Mouse (Mus musculus) olfactory bulb, adult 2 months (tissue): ENCODE measurements around the gene Zfp101. TPM values are rescaled to one million over a fixed set of nuclear protein-coding genes. Genes with fewer than 3 reads are reported as not detected.
A peak's percentile ranks its signal among the peaks of the same experiment; 100 is the strongest.

Experiments used
- H3K27ac ChIP-seq: fragments of 200-500 bp; 2 replicates; pipeline ENCODE4 v1.5.1; 2012; ENCODE audit warnings: low read depth, low read length; ENCODE audit not compliant: insufficient read depth
- H3K4me1 ChIP-seq: fragments of 200-500 bp; 2 replicates; pipeline ENCODE4 v1.6.1; 2012; ENCODE audit warnings: low read length; ENCODE audit not compliant: control insufficient read depth, insufficient read depth
- H3K4me3 ChIP-seq: fragments of 200-500 bp; 2 replicates; pipeline ENCODE4 v1.5.1; 2012; ENCODE audit warnings: mild to moderate bottlenecking, low read depth, low read length, moderate library complexity; ENCODE audit not compliant: insufficient read depth
- CTCF ChIP-seq: fragments of 200-500 bp; IDR thresholded peaks from 2 replicates; pipeline ENCODE4 v1.5.1; 2012; ENCODE audit warnings: low read depth, mild to moderate bottlenecking, low read length, moderate library complexity; ENCODE audit not compliant: insufficient read depth
- POLR2A ChIP-seq: fragments of 200-500 bp; IDR thresholded peaks from 2 replicates; pipeline ENCODE4 v1.6.1; 2012; ENCODE audit warnings: mild to moderate bottlenecking, low read depth, low read length, moderate library complexity; ENCODE audit not compliant: insufficient read depth
- WGBS: fragments of 180-500 bp; shearing (Covaris S2); methylation state at CpG from one replicate; pipeline ENCODE4 v1.1.7; 2018; 5-methylcytosine and 5-hydroxymethylcytosine counted together
- polyA plus RNA-seq: library from polyadenylated mRNA; stranded (reverse); fragments of >200 nt; gene quantifications from 2 replicates; pipeline ENCODE4 v1.2.4, GENCODE M21; 2012; ENCODE audit warnings: low replicate concordance; ENCODE audit not compliant: missing spikeins, insufficient read depth, insufficient read length

Gene Zfp101
- polyA plus RNA-seq, 1 experiment, result not detected

DNA sequence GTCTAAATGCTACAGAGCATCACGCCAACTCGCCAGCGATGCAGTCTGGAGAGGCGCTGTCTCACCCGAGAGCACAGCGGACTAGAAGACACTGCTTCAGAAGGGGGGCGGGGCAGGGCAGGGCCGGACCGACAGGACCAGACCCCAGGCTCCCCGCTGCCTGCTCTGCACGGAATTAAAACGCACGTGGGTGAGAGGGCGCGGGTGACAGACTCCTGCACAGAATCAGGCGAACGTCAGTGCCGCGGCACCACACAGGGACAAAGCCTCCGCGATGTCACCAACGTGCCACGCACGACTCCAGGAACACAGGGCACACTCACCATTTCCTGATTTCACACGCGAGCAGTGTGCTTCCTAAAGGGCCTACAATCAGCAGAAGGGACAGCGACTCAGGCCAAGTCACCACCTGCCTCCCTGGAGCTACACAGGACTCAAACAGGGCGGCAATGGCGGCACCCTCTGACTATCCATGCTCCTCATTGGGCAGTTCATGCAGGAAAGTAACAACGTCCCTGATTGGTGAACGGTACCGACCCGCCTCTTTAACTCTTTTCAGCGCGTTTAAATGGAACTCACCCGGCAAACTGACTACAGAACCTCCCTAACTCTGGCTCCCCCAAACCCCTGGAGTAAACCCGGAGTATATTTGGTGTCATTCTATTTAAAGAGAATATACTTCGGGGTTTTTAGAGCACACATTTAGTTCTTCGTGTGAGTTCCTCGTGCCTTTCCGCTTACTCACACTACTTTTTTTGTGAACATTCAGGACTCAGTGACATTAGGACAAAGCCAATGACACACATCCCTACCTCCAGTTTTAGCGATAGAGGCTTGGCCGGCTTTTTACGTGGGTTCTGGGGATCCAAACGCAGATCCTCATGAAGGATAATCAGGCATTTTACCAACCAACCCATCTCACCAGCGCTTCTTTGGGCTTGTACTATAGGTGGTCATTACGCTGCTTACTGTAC, 35.7 kb downstream of the Zfp101 start, which contains the start of gene Zfp81:
Gene Zfp81 (minus strand): TSS at position 468 of the 974 bp plus-strand sequence.
- TF ChIP-seq CTCF (no peak), POLR2A (peak; percentile 56; the same call in 1 of the 2 replicates)
- peak within 1 kb of the TSS; percentile 35; the same call in 1 of the 2 replicates for H3K27ac ChIP-seq
- 2% methylated on average over 47 of the region's 47 CpGs for WGBS

DNA sequence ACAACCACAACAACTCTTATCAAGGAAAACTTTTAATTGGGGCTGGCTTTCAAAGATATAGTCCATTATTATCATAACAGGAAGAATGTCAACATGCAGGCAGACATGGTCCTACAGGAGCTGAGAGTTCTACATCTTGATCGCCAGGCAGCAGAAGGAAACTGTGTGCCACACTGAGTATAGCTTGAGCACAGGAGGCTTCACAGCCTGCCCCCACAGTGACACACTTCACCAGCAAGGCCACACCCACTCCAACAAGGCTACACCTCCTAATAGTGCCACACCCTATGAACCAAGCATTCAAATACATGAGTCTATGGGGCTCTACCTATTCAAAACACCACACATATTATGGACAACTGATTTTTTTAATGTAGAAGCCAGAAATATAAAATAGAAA, 41.5 kb downstream of the Zfp101 start:
- 100% methylated on average over 1 of the region's 1 CpGs for WGBS
- H3K4me3 ChIP-seq, result no peak overlapping the region
- H3K4me1 ChIP-seq, result no peaks in the 10 kb centered on the region
- no peak overlapping the region for H3K27ac ChIP-seq
- TF ChIP-seq CTCF, result no peak
- no peak for TF ChIP-seq POLR2A

More for the DNA sequence above, 35.7 kb downstream of the Zfp101 start, which contains the start of gene Zfp81:
- Histone ChIP-seq H3K4me3 (peak within 1 kb of the TSS; percentile 75), H3K4me1 (no peaks in the 10 kb centered on the region)

Other genes with a start within 250 kb of the Zfp101 start
- gene Olfr55, start 226.2 kb downstream of the Zfp101 start, polyA plus RNA-seq, result not detected in 2 replicates
- gene Olfr239, start 203.3 kb downstream of the Zfp101 start, polyA plus RNA-seq, result not detected in 2 replicates
- not detected in 2 replicates for gene Olfr1564, start 173.0 kb downstream of the Zfp101 start, polyA plus RNA-seq
- gene Zfp955a, start 139.5 kb downstream of the Zfp101 start, polyA plus RNA-seq, result not detected in 2 replicates
- gene Olfr63, start 130.0 kb downstream of the Zfp101 start, polyA plus RNA-seq, result not detected in 2 replicates
- not detected in 2 replicates for gene Zfp955b, start 105.1 kb downstream of the Zfp101 start, polyA plus RNA-seq
- not detected in 2 replicates for gene Zfp81, start 35.8 kb downstream of the Zfp101 start, polyA plus RNA-seq
- gene Actl9, start 38.3 kb upstream of the Zfp101 start, polyA plus RNA-seq, result not detected in 2 replicates
- gene Adamts10, start 129.6 kb upstream of the Zfp101 start, polyA plus RNA-seq, result not detected in 2 replicates
- gene Myo1f, start 161.1 kb upstream of the Zfp101 start, polyA plus RNA-seq, result not detected in 2 replicates
- gene Zfp414, start 234.4 kb upstream of the Zfp101 start, polyA plus RNA-seq, result not detected in 2 replicates
- not detected in 2 replicates for gene Pram1, start 243.4 kb upstream of the Zfp101 start, polyA plus RNA-seq